Mouse (Mus musculus) stomach, embryonic 16.5 days (tissue): ENCODE data around the gene Stip1. TPM values are rescaled to one million over a fixed set of nuclear protein-coding genes. Genes with fewer than 3 reads are reported as not detected.
A peak's percentile ranks its signal among the peaks of the same experiment; 100 is the strongest.
"Not testable (repeated sequence)": the region's sequence is repeated elsewhere in the genome, so short reads cannot be mapped to it uniquely, and the experiment has no call there.

Experiments
- ATAC-seq: fragments of 200-750 bp; cut with Nextera tagmentation; 2 replicates; pipeline ENCODE4 v1.8.0; 2017; ENCODE audit warnings: moderate number of reproducible peaks, moderate TSS enrichment; ENCODE audit not compliant: insufficient read depth, low FRiP score
- H3K27ac ChIP-seq: fragments of 300-500 bp; sonication (generic); 2 replicates; pipeline ENCODE4 v1.5.1; 2014; ENCODE audit warnings: low read length
- H3K27me3 ChIP-seq: fragments of 300-500 bp; sonication (generic); 2 replicates; pipeline ENCODE4 v1.6.1; 2014; ENCODE audit warnings: low read length, control low read depth, mixed read lengths; ENCODE audit not compliant: control insufficient read depth, insufficient read depth
- H3K36me3 ChIP-seq: fragments of 300-500 bp; sonication (generic); 2 replicates; pipeline ENCODE4 v1.6.1; 2014; ENCODE audit warnings: low read length; ENCODE audit not compliant: control insufficient read depth, insufficient read depth
- H3K4me1 ChIP-seq: fragments of 300-500 bp; sonication (generic); 2 replicates; pipeline ENCODE4 v1.6.1; 2014; ENCODE audit warnings: low read length, control low read depth, mixed read lengths; ENCODE audit not compliant: control insufficient read depth, insufficient read depth
- H3K4me2 ChIP-seq: fragments of 300-500 bp; sonication (generic); 2 replicates; pipeline ENCODE4 v1.6.1; 2014; ENCODE audit warnings: low read depth, low read length, mixed read lengths
- H3K4me3 ChIP-seq: fragments of 300-500 bp; sonication (generic); replicated peaks from 2 replicates; pipeline ENCODE4 v1.5.1; 2014; ENCODE audit warnings: mild to moderate bottlenecking, low read length
- H3K9ac ChIP-seq: fragments of 300-500 bp; sonication (generic); 2 replicates; pipeline ENCODE4 v1.6.1; 2014; ENCODE audit warnings: low read length
- H3K9me3 ChIP-seq: fragments of 300-500 bp; sonication (generic); replicated peaks from 2 replicates; pipeline ENCODE4 v1.6.1; 2016; ENCODE audit warnings: low read length, control low read depth; ENCODE audit not compliant: control insufficient read depth
- WGBS: fragments of 180-500 bp; shearing (Covaris S2); extraction: QIAGEN DNeasy Blood & Tissue Kit; methylation state at CpG from one replicate; pipeline ENCODE4 v1.1.7; 2014; 5-methylcytosine and 5-hydroxymethylcytosine counted together
- polyA plus RNA-seq: library from polyadenylated mRNA; unstranded; fragments of >200 nt; fragmentation: Nextera tagmentation; extraction: Ambion mirVana; gene quantifications from 2 replicates; pipeline ENCODE4 v1.2.1, GENCODE M21; 2015

Stip1 gene
- polyA plus RNA-seq, 1 experiment from 2014 or later = 202 TPM

DNA sequence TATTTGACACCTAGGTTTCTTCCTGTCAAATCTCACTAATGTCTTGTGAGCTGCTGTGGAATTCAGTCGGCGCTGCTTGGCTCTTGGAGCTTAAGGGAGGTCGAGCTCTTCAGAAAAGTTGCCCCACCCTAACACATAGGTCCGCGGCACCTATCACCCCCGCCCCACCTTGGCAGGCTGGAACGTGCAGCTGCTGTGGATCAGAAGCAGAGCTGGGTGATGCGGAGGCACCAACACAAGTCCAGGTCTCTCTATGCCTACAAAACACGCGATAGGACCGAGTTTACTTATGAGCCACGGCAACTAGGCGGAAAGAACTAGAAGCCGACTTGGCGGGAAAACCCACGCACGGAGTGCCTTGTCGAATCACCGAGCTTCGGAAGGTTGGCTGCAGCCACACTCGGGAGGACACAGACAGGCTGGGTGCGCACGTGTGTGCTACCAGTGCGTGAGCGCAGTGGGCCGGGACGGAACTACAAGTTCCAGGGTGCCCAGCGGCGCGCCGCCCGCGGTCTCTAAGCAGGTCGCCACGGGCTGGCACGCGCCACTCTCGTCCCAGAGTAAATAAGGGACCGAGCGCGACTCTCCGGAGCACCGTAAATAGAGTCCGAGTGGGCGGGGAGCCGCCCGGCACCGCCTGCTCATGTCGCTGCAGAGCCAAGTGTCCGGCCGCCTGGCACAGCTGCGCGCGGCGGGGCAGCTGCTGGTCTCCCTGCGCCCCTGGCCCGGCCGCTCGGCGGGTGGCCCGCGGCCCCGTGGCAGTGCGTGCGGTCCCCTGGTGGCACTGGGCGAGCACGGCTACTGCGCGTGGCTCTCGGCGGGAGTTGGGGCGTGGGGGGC, 16.7 kb upstream of the Stip1 start, which contains the start of gene Macrod1:
Macrod1 (plus strand) TSS at position 563 of the 840 bp plus-strand sequence.
- Histone ChIP-seq H3K27me3 (no peaks in the 10 kb centered on the region), H3K4me3 (peak within 1 kb of the TSS; percentile 69), H3K9me3 (no peaks in the 10 kb centered on the region), H3K27ac (peak within 1 kb of the TSS; percentile 70), H3K4me1 (peaks cover 19% of the 10 kb centered on the region), H3K36me3 (no peaks in the 10 kb centered on the region), H3K9ac (peak within 1 kb of the TSS; percentile 79), H3K4me2 (peak within 1 kb of the TSS; percentile 99)
- peak; percentile 80 for ATAC-seq
- under 1% methylated on average over 68 of the region's 72 CpGs for WGBS

DNA sequence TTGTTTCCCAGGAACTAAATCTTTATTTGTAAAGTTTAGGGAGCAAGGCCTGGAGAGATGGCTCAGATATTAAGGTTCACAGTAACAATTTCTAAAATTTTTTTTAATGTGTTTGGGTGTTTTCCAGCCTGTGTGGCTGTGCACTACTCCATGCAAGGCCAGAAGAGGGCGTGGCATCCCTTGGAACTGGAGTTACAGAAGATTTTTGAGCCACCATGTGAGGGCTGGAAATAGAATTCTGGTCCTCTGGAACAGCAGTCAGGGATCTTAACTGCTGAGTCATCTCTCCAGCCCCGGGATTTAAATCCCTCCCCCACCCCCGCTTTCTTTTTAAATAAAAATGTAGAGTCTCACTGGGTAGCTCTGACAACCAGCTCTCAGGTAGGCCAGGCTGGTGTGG, 15.4 kb upstream of the Stip1 start:
- 31% methylated on average over 3 of the region's 3 CpGs for WGBS
- Histone ChIP-seq H3K4me1 (peaks cover 19% of the 10 kb centered on the region), H3K27me3 (no peaks in the 10 kb centered on the region), H3K4me3 (no peak overlapping the region), H3K9ac (no peak overlapping the region), H3K4me2 (no peak overlapping the region), H3K36me3 (no peaks in the 10 kb centered on the region), H3K9me3 (no peaks in the 10 kb centered on the region), H3K27ac (peak overlapping the region; percentile 16; the same call in 1 of the 2 replicates)
- ATAC-seq = no peak

DNA sequence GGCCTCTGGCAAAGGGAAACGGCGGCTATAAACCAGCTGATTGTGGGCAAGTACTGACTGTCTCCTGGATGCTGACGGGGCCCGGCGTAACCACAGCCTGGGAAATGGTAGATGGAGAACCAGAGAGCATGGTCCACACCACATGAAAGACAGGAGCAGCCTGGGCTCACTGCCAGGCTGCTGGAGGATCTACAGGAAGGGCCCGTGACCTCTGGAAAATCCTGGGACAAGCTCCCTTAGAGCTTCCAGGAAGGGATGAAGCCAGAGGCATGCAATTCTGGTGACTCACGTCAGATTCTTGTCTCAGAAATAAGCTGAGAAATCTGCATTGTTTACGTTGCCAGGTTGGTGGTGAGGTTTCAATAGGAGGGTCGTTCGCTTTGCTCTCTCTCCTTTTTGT, 15.0 kb upstream of the Stip1 start:
- Histone ChIP-seq H3K4me2 (no peak overlapping the region), H3K36me3 (no peaks in the 10 kb centered on the region), H3K9me3 (no peaks in the 10 kb centered on the region), H3K4me3 (no peak overlapping the region), H3K9ac (peak overlapping the region; percentile 32; the same call in 1 of the 2 replicates), H3K27ac (peak overlapping the region; percentile 16; the same call in 1 of the 2 replicates), H3K27me3 (no peaks in the 10 kb centered on the region), H3K4me1 (peaks cover 19% of the 10 kb centered on the region)
- ATAC-seq = no peak
- WGBS = 47% methylated on average over 10 of the region's 10 CpGs

DNA sequence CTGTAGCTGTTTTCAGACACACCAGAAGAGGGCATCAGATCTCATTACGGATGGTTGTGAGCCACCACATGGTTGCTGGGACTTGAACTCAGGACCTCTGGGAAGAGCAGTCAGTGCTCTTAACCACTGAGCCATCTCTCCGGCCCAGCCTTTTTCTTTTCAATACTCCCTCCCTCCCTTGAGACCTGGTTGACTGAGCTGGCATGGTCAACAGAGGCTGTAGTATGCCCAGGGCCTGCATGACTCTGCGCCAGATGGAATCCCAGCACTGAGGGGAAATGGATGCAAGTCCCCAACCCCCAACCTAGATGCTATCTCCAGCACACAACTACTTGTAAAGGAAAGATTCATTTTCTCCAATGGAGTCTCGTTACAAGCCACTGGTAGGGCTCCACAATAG, 13.6 kb upstream of the Stip1 start:
- H3K36me3 ChIP-seq, H3K4me2 ChIP-seq, H3K27me3 ChIP-seq, H3K9me3 ChIP-seq, H3K4me3 ChIP-seq, H3K27ac ChIP-seq, ATAC-seq, H3K9ac ChIP-seq: not testable (repeated sequence)
- WGBS = 86% methylated on average over 4 of the region's 4 CpGs
- H3K4me1 ChIP-seq = peaks cover 19% of the 10 kb centered on the region

DNA sequence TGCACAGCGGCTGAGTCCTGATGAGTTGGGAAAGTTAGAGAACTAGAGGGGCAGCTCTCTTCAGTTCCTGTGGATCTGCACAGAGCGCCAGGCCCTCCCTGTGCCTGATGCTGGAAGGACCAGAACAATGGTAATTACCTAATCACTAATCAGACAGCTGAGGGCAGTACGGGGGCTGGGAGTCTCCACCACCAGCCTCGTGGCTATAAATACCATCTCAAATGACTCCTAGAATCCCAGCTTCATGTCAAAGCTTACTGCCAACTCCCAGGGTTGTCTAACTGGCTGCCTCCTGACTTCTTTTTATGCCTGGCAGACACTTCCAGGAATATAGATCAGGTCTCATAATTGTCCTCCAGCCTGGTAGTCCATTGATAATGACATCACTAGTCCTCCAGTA, 4.9 kb upstream of the Stip1 start:
- ATAC-seq = no peak
- WGBS = 42% methylated on average over 4 of the region's 4 CpGs
- no peaks in the 10 kb centered on the region for H3K9me3 ChIP-seq
- H3K4me3 ChIP-seq = no peak overlapping the region
- peaks cover 4% of the 10 kb centered on the region; the same call in 1 of the 2 replicates for H3K4me1 ChIP-seq
- H3K36me3 ChIP-seq = no peaks in the 10 kb centered on the region
- no peak overlapping the region for H3K9ac ChIP-seq
- no peak overlapping the region for H3K27ac ChIP-seq
- H3K4me2 ChIP-seq = no peak overlapping the region
- no peaks in the 10 kb centered on the region for H3K27me3 ChIP-seq

DNA sequence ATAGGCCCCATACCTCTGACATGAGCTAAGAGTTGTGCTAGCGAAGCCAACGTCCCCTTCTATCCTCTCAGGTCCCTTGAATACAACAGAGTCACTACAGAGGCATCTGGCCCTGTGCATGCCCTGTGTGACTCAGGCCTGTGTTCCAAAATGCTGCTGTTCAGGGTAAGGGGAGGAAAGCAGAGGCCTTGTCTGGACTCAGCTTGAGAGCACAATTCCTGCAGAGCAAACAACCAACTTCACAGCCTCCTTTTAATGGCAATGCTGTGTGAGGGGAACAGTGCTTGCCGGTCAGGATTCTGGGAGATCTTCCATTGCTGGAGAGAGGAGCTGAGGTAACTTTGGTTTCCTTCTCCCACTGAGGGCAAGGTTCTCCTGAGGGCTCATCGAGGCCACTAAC, 4.5 kb upstream of the Stip1 start:
- ATAC-seq = no peak
- Histone ChIP-seq H3K36me3 (no peaks in the 10 kb centered on the region), H3K9me3 (no peaks in the 10 kb centered on the region), H3K4me1 (peaks cover 4% of the 10 kb centered on the region; the same call in 1 of the 2 replicates), H3K4me3 (no peak overlapping the region), H3K4me2 (no peak overlapping the region), H3K9ac (no peak overlapping the region), H3K27me3 (no peaks in the 10 kb centered on the region), H3K27ac (no peak overlapping the region)
- 69% methylated on average over 4 of the region's 4 CpGs for WGBS

DNA sequence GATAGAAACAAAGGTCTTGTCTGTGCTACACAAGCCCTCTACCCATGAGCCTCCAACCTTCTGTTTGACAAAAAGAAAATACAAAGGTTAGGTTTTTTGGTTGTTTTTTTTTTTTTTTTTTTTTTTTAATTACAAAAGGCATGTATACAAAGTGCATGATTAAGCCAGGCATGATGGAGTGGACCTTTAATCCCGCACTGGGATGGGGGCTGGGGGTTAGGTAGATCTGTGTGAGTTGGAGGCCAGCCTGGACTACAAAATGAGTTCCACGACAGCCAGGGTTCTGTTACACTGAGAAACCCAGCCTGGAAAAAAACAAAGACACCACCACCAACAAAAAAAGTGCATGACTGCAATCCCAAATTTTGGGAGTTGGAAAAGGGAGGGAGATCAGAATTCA, 1.4 kb upstream of the Stip1 start:
- Histone ChIP-seq H3K4me3 (no peak overlapping the region), H3K36me3 (no peaks in the 10 kb centered on the region), H3K9me3 (no peaks in the 10 kb centered on the region), H3K4me1 (peaks cover 18% of the 10 kb centered on the region), H3K27ac (no peak overlapping the region), H3K9ac (no peak overlapping the region), H3K4me2 (no peak overlapping the region), H3K27me3 (no peaks in the 10 kb centered on the region)
- no peak for ATAC-seq
- WGBS = 97% methylated on average over 2 of the region's 2 CpGs

DNA sequence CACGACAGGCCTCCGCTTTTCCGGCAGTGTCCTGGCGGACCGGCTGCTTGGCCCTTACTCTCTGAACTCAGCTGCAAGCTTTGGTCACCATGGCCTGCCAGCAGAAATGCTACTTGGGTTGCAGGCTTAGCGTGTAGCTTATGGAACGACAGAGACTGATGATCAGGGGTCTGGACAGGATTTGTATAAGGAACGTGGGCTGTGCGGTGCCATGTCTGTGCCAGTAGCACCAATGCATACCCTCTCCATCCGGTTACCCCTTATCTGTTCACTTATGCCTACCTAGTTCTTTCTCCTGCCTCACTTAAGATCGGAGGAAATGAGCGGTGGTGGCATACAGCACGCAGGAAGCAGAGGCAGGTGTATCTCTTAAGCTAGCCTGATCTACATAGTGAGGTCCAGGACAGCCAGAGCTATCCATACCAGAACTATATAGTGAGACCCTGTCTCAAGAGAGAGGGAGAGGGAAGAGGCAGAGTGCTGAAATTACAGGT, 917 bp upstream of the Stip1 start:
- no peak for ATAC-seq

DNA sequence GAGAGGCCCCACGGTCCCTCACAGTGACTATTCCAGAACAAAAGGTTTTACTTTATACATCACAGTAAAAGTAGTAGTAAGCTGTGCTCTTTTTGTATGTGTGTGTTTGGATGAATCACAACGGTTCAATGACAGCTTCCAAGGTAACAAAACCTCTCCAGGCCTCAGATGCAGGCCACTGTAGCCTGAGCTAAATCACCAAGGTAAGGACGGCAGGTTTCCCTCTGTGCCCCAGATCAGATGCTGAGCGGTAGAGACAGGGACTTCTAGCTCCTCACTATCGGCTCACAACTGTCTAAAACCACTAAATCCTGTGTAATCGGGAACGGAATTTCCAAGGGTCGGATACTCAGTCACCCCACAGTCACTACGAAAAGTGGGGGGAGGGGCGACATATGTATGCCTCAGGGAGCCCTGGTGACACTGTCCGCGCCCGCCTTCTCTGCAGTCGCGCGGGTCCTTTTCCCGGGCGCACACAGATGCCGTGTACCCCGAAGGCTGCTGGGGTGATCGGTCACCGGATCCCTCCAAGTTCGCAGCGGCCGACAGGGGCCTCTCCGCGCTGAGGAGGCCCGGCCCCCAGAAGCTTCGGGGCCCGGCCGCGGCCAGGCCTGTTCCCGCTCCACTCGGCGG, 563 bp downstream of the Stip1 start:
- ATAC-seq = peak; percentile 1
- H3K9ac ChIP-seq = peak overlapping the region; percentile 96
- H3K36me3 ChIP-seq = 0 out of 2 replicates have a peak, but pooled peaks cover 5% of the 10 kb centered on the region
- peak overlapping the region; percentile 95 for H3K4me2 ChIP-seq
- no peaks in the 10 kb centered on the region for H3K9me3 ChIP-seq
- peaks cover 18% of the 10 kb centered on the region for H3K4me1 ChIP-seq
- 1% methylated on average over 35 of the region's 35 CpGs for WGBS
- peak overlapping the region; percentile 94 for H3K4me3 ChIP-seq
- no peaks in the 10 kb centered on the region for H3K27me3 ChIP-seq
- peak overlapping the region; percentile 87 for H3K27ac ChIP-seq

More for the DNA sequence above, 917 bp upstream of the Stip1 start:
- Histone ChIP-seq H3K27me3 (no peaks in the 10 kb centered on the region), H3K4me3 (peak overlapping the region; percentile 70), H3K36me3 (no peaks in the 10 kb centered on the region), H3K4me2 (peak overlapping the region; percentile 75), H3K9me3 (no peaks in the 10 kb centered on the region), H3K27ac (peak overlapping the region; percentile 94), H3K9ac (peak overlapping the region; percentile 83), H3K4me1 (peaks cover 18% of the 10 kb centered on the region)
- 19% methylated on average over 13 of the region's 13 CpGs for whole genome bisulfite sequencing
